Mouse (Mus musculus): Measurements from ENCODE around the gene Primpol. TPM values are rescaled to one million over a fixed set of nuclear protein-coding genes. Genes with fewer than 3 reads are reported as not detected.

The Primpol gene
- polyA plus RNA-seq, 1 experiment from 2014 or later, result 11.2 TPM

DNA sequence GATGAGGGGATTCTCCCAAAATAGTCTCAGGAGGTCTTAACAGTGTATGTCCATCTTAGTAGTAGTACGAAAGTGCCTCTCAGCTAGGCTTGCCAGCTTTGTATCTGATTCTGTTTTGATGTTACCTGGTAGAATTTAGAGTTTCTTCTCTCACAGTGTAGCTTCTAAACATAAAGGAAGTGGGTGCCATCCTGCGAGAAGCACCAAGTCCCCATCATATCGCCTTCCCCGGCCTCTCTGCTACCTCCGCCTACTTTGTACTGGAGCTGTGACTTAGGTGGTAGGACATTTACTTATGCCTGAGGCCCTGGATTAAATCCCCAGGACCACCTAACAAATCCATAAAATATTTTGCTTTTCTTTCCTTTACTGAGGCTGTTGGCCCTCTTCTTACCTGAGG is 9.6 kb upstream of the Primpol start:
- Histone ChIP-seq H3K27ac (ENCODE audit: poor library complexity, severe bottlenecking) (no peak overlapping the region), H3K4me1 (replicated peaks) (peaks cover 7% of the 10 kb centered on the region), H3K36me3 (peaks cover 11% of the 10 kb centered on the region), H3K27me3 (replicated peaks) (no peaks in the 10 kb centered on the region), H3K4me2 (no peak overlapping the region), H3K4me3 (no peak overlapping the region), H3K9ac (no peak overlapping the region), H3K9me3 (replicated peaks) (no peaks in the 10 kb centered on the region)
- no peak for ATAC-seq (ENCODE audit: insufficient number of reproducible peaks, low FRiP score)
- WGBS, result 95% methylated on average over 5 of the region's 5 CpGs

- H3K36me3 ChIP-seq, result peaks cover 6% of the 10 kb centered on the region
- WGBS, result 48% methylated on average over 1 of the region's 1 CpGs
- H3K9ac ChIP-seq, result no peak overlapping the region
- ATAC-seq (ENCODE audit: insufficient number of reproducible peaks, low FRiP score), result no peak
- no peak overlapping the region for H3K4me2 ChIP-seq
- no peak overlapping the region for H3K4me3 ChIP-seq
- peaks cover 7% of the 10 kb centered on the region for H3K4me1 ChIP-seq (replicated peaks)
- no peaks in the 10 kb centered on the region for H3K27me3 ChIP-seq (replicated peaks)
- no peaks in the 10 kb centered on the region for H3K9me3 ChIP-seq (replicated peaks)
- no peak overlapping the region for H3K27ac ChIP-seq (ENCODE audit: poor library complexity, severe bottlenecking)
Observed at GRCm38 (mm10) chr8:46625166-46625565, 8.2 kb upstream of the Primpol start.

- H3K4me1 ChIP-seq (replicated peaks), result peaks cover 16% of the 10 kb centered on the region
- no peak for ATAC-seq (ENCODE audit: insufficient number of reproducible peaks, low FRiP score)
- no peak overlapping the region for H3K27ac ChIP-seq (ENCODE audit: poor library complexity, severe bottlenecking)
- H3K9ac ChIP-seq, result no peak overlapping the region
- no peak overlapping the region for H3K4me2 ChIP-seq
- H3K4me3 ChIP-seq, result no peak overlapping the region
- 89% methylated on average over 9 of the region's 9 CpGs for WGBS
- H3K27me3 ChIP-seq (replicated peaks), result no peaks in the 10 kb centered on the region
- H3K9me3 ChIP-seq (replicated peaks), result no peaks in the 10 kb centered on the region
- H3K36me3 ChIP-seq, result no peaks in the 10 kb centered on the region
Observed at GRCm38 (mm10) chr8:46622446-46623270, 5.6 kb upstream of the Primpol start.

GRCm38 (mm10) chr8:46618639-46619320 is 1.8 kb upstream of the Primpol start:
- Histone ChIP-seq H3K4me2 (peak overlapping the region; percentile 88), H3K36me3 (no peaks in the 10 kb centered on the region), H3K4me1 (replicated peaks) (peaks cover 12% of the 10 kb centered on the region), H3K27me3 (replicated peaks) (no peaks in the 10 kb centered on the region), H3K9me3 (replicated peaks) (no peaks in the 10 kb centered on the region), H3K9ac (peak overlapping the region; percentile 79), H3K27ac (ENCODE audit: poor library complexity, severe bottlenecking) (no peak overlapping the region; the same call in 1 of the 2 replicates), H3K4me3 (peak overlapping the region; percentile 81)
- WGBS, result 6% methylated on average over 10 of the region's 10 CpGs
- no peak for ATAC-seq (ENCODE audit: insufficient number of reproducible peaks, low FRiP score)

GRCm38 (mm10) chr8:46617690-46618620 is 943 bp upstream of the Primpol start:
- peak overlapping the region; percentile 83 for H3K27ac ChIP-seq (ENCODE audit: poor library complexity, severe bottlenecking)
- H3K27me3 ChIP-seq (replicated peaks), result no peaks in the 10 kb centered on the region
- no peaks in the 10 kb centered on the region for H3K9me3 ChIP-seq (replicated peaks)
- H3K36me3 ChIP-seq, result no peaks in the 10 kb centered on the region
- peaks cover 17% of the 10 kb centered on the region for H3K4me1 ChIP-seq (replicated peaks)
- H3K4me2 ChIP-seq, result peak overlapping the region; percentile 88
- WGBS, result under 1% methylated on average over 38 of the region's 38 CpGs
- peak overlapping the region; percentile 79 for H3K9ac ChIP-seq
- peak overlapping the region; percentile 81 for H3K4me3 ChIP-seq
- peak; percentile 68 for ATAC-seq (ENCODE audit: insufficient number of reproducible peaks, low FRiP score)

DNA sequence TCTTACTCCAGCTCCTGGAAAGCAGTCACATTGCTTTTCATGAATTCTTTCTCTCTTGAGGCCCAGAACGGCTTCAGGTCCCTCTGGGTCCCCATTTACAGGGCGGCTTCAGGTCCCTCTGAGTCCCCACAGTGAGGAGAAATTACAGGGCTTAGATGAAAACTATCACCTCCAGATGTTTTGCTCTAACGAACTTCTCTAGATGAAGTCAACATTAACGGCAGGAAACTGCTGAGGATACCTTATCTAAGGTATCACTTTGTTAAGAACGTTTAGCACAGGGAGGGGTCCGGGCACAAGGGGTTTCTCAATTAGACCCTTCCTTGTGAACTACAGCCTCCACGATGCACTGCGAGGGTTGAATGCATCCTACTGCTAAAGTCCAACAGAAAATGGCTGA is 1.1 kb downstream of the Primpol start:
- Histone ChIP-seq H3K4me1 (replicated peaks) (peaks cover 20% of the 10 kb centered on the region), H3K4me2 (peak overlapping the region; percentile 88; the same call in 1 of the 2 replicates), H3K36me3 (no peaks in the 10 kb centered on the region), H3K4me3 (no peak overlapping the region), H3K9me3 (replicated peaks) (no peaks in the 10 kb centered on the region), H3K27me3 (replicated peaks) (no peaks in the 10 kb centered on the region), H3K9ac (no peak overlapping the region), H3K27ac (ENCODE audit: poor library complexity, severe bottlenecking) (no peak overlapping the region)
- 59% methylated on average over 8 of the region's 8 CpGs for WGBS
- ATAC-seq (ENCODE audit: insufficient number of reproducible peaks, low FRiP score), result no peak

DNA sequence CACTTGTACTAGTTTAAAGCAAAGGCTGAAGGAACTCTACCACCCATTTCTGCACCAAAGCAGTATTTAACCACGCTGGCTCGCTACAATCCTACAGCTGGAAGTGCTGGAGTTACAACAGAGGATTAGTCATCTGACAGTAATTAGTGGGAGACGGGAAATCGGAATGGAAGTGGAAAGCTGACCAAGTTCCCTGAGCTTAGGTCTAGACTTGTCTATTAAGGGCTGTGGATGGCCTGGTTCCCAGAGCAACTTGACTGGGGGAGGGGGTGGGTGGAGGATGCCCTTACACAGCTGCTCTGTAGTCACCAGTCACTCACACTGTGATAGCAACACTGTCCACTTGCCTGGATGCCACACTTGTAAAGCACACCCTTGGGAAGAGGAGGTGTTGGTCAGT is 3.6 kb downstream of the Primpol start:
- Histone ChIP-seq H3K27ac (ENCODE audit: poor library complexity, severe bottlenecking) (no peak overlapping the region), H3K9ac (no peak overlapping the region), H3K27me3 (replicated peaks) (no peaks in the 10 kb centered on the region), H3K4me2 (no peak overlapping the region), H3K4me3 (no peak overlapping the region), H3K36me3 (peaks cover 4% of the 10 kb centered on the region; the same call in 1 of the 2 replicates), H3K9me3 (replicated peaks) (no peaks in the 10 kb centered on the region), H3K4me1 (replicated peaks) (peaks cover 13% of the 10 kb centered on the region)
- ATAC-seq (ENCODE audit: insufficient number of reproducible peaks, low FRiP score), result no peak
- WGBS, result 66% methylated on average over 4 of the region's 4 CpGs

DNA sequence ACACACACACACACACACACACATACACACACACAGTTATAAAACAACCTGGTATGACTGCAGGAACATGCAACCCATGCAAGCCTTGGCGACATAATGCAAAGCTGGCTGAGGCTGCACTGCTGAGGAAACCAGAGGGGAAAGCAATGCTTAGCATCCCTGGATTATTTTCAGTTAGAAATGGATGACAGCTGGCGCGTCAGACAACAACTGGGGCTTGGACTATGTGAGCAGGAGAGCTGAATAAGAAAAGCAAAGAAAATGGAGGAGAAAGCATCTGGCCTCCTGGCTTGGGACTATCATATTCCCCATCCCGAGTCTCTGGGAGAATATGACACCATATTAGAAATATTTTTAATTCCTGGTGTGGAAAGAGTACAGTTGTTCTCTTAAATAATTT is 4.1 kb downstream of the Primpol start:
- peaks cover 4% of the 10 kb centered on the region; the same call in 1 of the 2 replicates for H3K36me3 ChIP-seq
- no peak overlapping the region for H3K9ac ChIP-seq
- no peaks in the 10 kb centered on the region for H3K9me3 ChIP-seq (replicated peaks)
- no peaks in the 10 kb centered on the region for H3K27me3 ChIP-seq (replicated peaks)
- no peak overlapping the region for H3K4me2 ChIP-seq
- H3K27ac ChIP-seq (ENCODE audit: poor library complexity, severe bottlenecking), result no peak overlapping the region
- no peak for ATAC-seq (ENCODE audit: insufficient number of reproducible peaks, low FRiP score)
- no peak overlapping the region for H3K4me3 ChIP-seq
- 80% methylated on average over 4 of the region's 4 CpGs for WGBS
- peaks cover 11% of the 10 kb centered on the region; the same call in 1 of the 2 replicates for H3K4me1 ChIP-seq (replicated peaks)

- WGBS, result 64% methylated on average over 8 of the region's 8 CpGs
- Histone ChIP-seq H3K36me3 (peaks cover 8% of the 10 kb centered on the region; the same call in 1 of the 2 replicates), H3K4me3 (no peak overlapping the region), H3K4me2 (no peak overlapping the region), H3K4me1 (replicated peaks) (peaks cover 11% of the 10 kb centered on the region; the same call in 1 of the 2 replicates), H3K9ac (no peak overlapping the region), H3K27me3 (replicated peaks) (no peaks in the 10 kb centered on the region), H3K27ac (ENCODE audit: poor library complexity, severe bottlenecking) (no peak overlapping the region), H3K9me3 (replicated peaks) (no peaks in the 10 kb centered on the region)
- no peak for ATAC-seq (ENCODE audit: insufficient number of reproducible peaks, low FRiP score)
Observed at GRCm38 (mm10) chr8:46611557-46611956, 5.5 kb downstream of the Primpol start.

DNA sequence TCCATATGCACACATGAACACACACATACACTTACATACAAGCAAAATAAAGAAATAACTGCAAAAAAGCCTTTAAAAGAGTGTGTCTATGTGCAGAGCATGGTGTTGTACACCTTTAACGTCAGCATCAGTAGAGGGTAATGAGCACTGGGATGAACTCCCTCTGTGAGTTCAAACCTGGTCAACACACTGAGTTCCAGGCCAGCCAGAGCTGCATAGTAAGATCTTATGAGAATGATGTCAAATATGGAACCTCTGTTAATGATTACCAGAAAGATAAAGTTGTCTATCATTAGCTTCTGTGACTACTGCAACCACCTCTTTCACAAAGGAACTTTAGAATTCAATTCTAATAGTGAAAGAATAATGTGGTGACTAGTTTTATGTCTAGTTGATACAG is 10.1 kb downstream of the Primpol start:
- H3K9me3 ChIP-seq (replicated peaks), result no peaks in the 10 kb centered on the region
- no peaks in the 10 kb centered on the region for H3K27me3 ChIP-seq (replicated peaks)
- H3K4me1 ChIP-seq (replicated peaks), result 0 out of 2 replicates have a peak, but pooled peaks cover 4% of the 10 kb centered on the region
- H3K9ac ChIP-seq, result no peak overlapping the region
- no peak overlapping the region for H3K4me3 ChIP-seq
- H3K4me2 ChIP-seq, result no peak overlapping the region
- no peak for ATAC-seq (ENCODE audit: insufficient number of reproducible peaks, low FRiP score)
- WGBS, result 76% methylated on average over 1 of the region's 1 CpGs
- H3K36me3 ChIP-seq, result peaks cover 21% of the 10 kb centered on the region
- no peak overlapping the region for H3K27ac ChIP-seq (ENCODE audit: poor library complexity, severe bottlenecking)

All from heart, embryonic 12.5 days (tissue).